Mouse (Mus musculus): ENCODE results near the gene Smyd3.

DNA sequence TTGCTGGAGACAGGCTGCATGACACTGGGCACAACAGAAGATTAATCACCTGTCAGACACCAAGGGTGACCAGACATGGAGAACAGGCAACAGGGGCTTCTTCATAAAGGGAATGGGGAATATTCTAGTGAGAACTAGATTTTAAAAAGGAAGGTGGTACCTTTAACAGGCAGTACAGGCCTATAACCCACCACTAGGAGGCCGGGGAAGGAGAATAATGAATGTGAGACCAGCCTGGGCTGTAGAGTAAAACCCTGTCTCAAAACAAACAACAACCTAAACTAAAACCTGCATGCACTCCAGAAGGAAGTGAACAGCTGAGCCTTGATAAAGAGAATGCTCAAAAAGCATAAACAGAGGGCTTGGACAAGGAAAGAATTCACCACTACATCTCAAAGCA lies 297.6 kb downstream of the Smyd3 start:
- TF ChIP-seq CTCF (IDR thresholded peaks at IDR 0.05; ENCODE audit: low read depth, low read length) = no peak
- no peak for TF ChIP-seq EP300 (IDR thresholded peaks at IDR 0.05; ENCODE audit: insufficient read depth, low read depth, low read length)
